Mouse (Mus musculus): ENCODE measurements around the gene Mrpl4. TPM values are rescaled to one million over a fixed set of nuclear protein-coding genes. Genes with fewer than 3 reads are reported as not detected.
A peak's percentile ranks its signal among the peaks of the same experiment; 100 is the strongest.

Mrpl4 gene
- polyA plus RNA-seq, 1 experiment from 2014 or later: 166 TPM

GRCm38 (mm10) chr9:21031896-21032351 is 29.4 kb downstream of the Mrpl4 start, which contains the start of gene Icam5:
TSS of gene Icam5 (plus strand) at chr9:21032073.
- peak within 1 kb of the TSS; percentile 95 for H3K4me2 ChIP-seq
- no peaks in the 10 kb centered on the region for H3K9me3 ChIP-seq (ENCODE audit: low read depth, low read length)
- H3K27ac ChIP-seq (ENCODE audit: low read depth): no peak within 1 kb of the TSS
- H3K36me3 ChIP-seq (ENCODE audit: insufficient read depth): peaks cover 9% of the 10 kb centered on the region; the same call in 1 of the 2 replicates
- no peak for ATAC-seq (ENCODE audit: insufficient read depth)
- WGBS: under 1% methylated on average over 35 of the region's 35 CpGs
- H3K27me3 ChIP-seq (ENCODE audit: insufficient read depth, low read length): peaks cover 64% of the 10 kb centered on the region
- H3K4me1 ChIP-seq (ENCODE audit: insufficient read depth): peaks cover 24% of the 10 kb centered on the region; the same call in 1 of the 2 replicates
- peak within 1 kb of the TSS; percentile 52 for H3K4me3 ChIP-seq (ENCODE audit: low read depth, low read length)
- peak within 1 kb of the TSS; percentile 51 for H3K9ac ChIP-seq
- no peak for DNase-seq
- TF ChIP-seq CTCF (IDR thresholded peaks at IDR 0.05; ENCODE audit: low read depth): no peak

- TF ChIP-seq CTCF (IDR thresholded peaks at IDR 0.05; ENCODE audit: low read depth): no peak
- H3K4me3 ChIP-seq (ENCODE audit: low read depth, low read length): peak overlapping the region; percentile 52
- H3K4me1 ChIP-seq (ENCODE audit: insufficient read depth): peaks cover 24% of the 10 kb centered on the region
- ATAC-seq (ENCODE audit: insufficient read depth) (no peak), DNase-seq (no peak)
- no peaks in the 10 kb centered on the region for H3K9me3 ChIP-seq (ENCODE audit: low read depth, low read length)
- no peak overlapping the region for H3K9ac ChIP-seq
- H3K27ac ChIP-seq (ENCODE audit: low read depth): no peak overlapping the region
- 2% methylated on average over 7 of the region's 7 CpGs for WGBS
- H3K4me2 ChIP-seq: peak overlapping the region; percentile 95
- 0 out of 2 replicates have a peak, but pooled peaks cover 8% of the 10 kb centered on the region for H3K36me3 ChIP-seq (ENCODE audit: insufficient read depth)
- H3K27me3 ChIP-seq (ENCODE audit: insufficient read depth, low read length): peaks cover 69% of the 10 kb centered on the region
These were observed 30.0 kb downstream of the Mrpl4 start for GRCm38 (mm10) chr9:21032491-21032890.

- peak; percentile 96 for DNase-seq
These were observed 30.6 kb downstream of the Mrpl4 start for GRCm38 (mm10) chr9:21033136-21033535.

GRCm38 (mm10) chr9:21034481-21035085 is 32.0 kb downstream of the Mrpl4 start:
- no peaks in the 10 kb centered on the region for H3K36me3 ChIP-seq (ENCODE audit: insufficient read depth)
- no peak overlapping the region for H3K4me3 ChIP-seq (ENCODE audit: low read depth, low read length)
- ATAC-seq (ENCODE audit: insufficient read depth): no peak
- TF ChIP-seq CTCF (IDR thresholded peaks at IDR 0.05; ENCODE audit: low read depth): no peak; the same call in 1 of the 2 replicates
- H3K4me1 ChIP-seq (ENCODE audit: insufficient read depth): peaks cover 24% of the 10 kb centered on the region
- no peaks in the 10 kb centered on the region for H3K9me3 ChIP-seq (ENCODE audit: low read depth, low read length)
- peaks cover 82% of the 10 kb centered on the region for H3K27me3 ChIP-seq (ENCODE audit: insufficient read depth, low read length)
- no peak overlapping the region for H3K4me2 ChIP-seq
- WGBS: 5% methylated on average over 17 of the region's 17 CpGs
- no peak overlapping the region for H3K27ac ChIP-seq (ENCODE audit: low read depth)
- H3K9ac ChIP-seq: no peak overlapping the region
- DNase-seq: no peak

More at GRCm38 (mm10) chr9:21033136-21033535, 30.6 kb downstream of the Mrpl4 start:
- peak; percentile 56 for ATAC-seq (ENCODE audit: insufficient read depth)
- H3K27me3 ChIP-seq (ENCODE audit: insufficient read depth, low read length): peaks cover 76% of the 10 kb centered on the region
- WGBS: under 1% methylated on average over 34 of the region's 34 CpGs
- peak overlapping the region; percentile 95 for H3K4me2 ChIP-seq
- H3K4me3 ChIP-seq (ENCODE audit: low read depth, low read length): peak overlapping the region; percentile 52
- H3K36me3 ChIP-seq (ENCODE audit: insufficient read depth): 0 out of 2 replicates have a peak, but pooled peaks cover 2% of the 10 kb centered on the region
- no peak for TF ChIP-seq CTCF (IDR thresholded peaks at IDR 0.05; ENCODE audit: low read depth)
- no peaks in the 10 kb centered on the region for H3K9me3 ChIP-seq (ENCODE audit: low read depth, low read length)
- no peak overlapping the region for H3K27ac ChIP-seq (ENCODE audit: low read depth)
- peaks cover 29% of the 10 kb centered on the region for H3K4me1 ChIP-seq (ENCODE audit: insufficient read depth)
- peak overlapping the region; percentile 51 for H3K9ac ChIP-seq

- H3K9me3 ChIP-seq (ENCODE audit: low read depth, low read length): no peaks in the 10 kb centered on the region
- ATAC-seq (ENCODE audit: insufficient read depth) (no peak), DNase-seq (no peak)
- H3K9ac ChIP-seq: no peak overlapping the region
- H3K4me2 ChIP-seq: no peak overlapping the region
- WGBS: 27% methylated on average over 9 of the region's 9 CpGs
- H3K36me3 ChIP-seq (ENCODE audit: insufficient read depth): no peaks in the 10 kb centered on the region
- peaks cover 18% of the 10 kb centered on the region for H3K4me1 ChIP-seq (ENCODE audit: insufficient read depth)
- no peak overlapping the region for H3K4me3 ChIP-seq (ENCODE audit: low read depth, low read length)
- no peak overlapping the region for H3K27ac ChIP-seq (ENCODE audit: low read depth)
- H3K27me3 ChIP-seq (ENCODE audit: insufficient read depth, low read length): peaks cover 76% of the 10 kb centered on the region
- TF ChIP-seq CTCF (IDR thresholded peaks at IDR 0.05; ENCODE audit: low read depth): no peak
These were observed 33.0 kb downstream of the Mrpl4 start for GRCm38 (mm10) chr9:21035586-21035985.

GRCm38 (mm10) chr9:21036161-21036560 is 33.6 kb downstream of the Mrpl4 start:
- Histone ChIP-seq H3K4me2 (no peak overlapping the region), H3K4me1 (ENCODE audit: insufficient read depth) (peaks cover 16% of the 10 kb centered on the region), H3K36me3 (ENCODE audit: insufficient read depth) (no peaks in the 10 kb centered on the region), H3K27me3 (ENCODE audit: insufficient read depth, low read length) (peaks cover 76% of the 10 kb centered on the region), H3K4me3 (ENCODE audit: low read depth, low read length) (no peak overlapping the region), H3K27ac (ENCODE audit: low read depth) (no peak overlapping the region), H3K9me3 (ENCODE audit: low read depth, low read length) (no peaks in the 10 kb centered on the region), H3K9ac (no peak overlapping the region)
- no peak for TF ChIP-seq CTCF (IDR thresholded peaks at IDR 0.05; ENCODE audit: low read depth)
- 9% methylated on average over 20 of the region's 20 CpGs for WGBS
- ATAC-seq (ENCODE audit: insufficient read depth) (no peak), DNase-seq (no peak)

- peaks cover 11% of the 10 kb centered on the region for H3K4me1 ChIP-seq (ENCODE audit: insufficient read depth)
- ATAC-seq (ENCODE audit: insufficient read depth): no peak
- 0 out of 2 replicates have a peak overlapping the region, but pooled peaks have one; percentile 16 for H3K4me2 ChIP-seq
- WGBS: 4% methylated on average over 22 of the region's 22 CpGs
- H3K27me3 ChIP-seq (ENCODE audit: insufficient read depth, low read length): peaks cover 74% of the 10 kb centered on the region
- H3K9ac ChIP-seq: no peak overlapping the region
- no peak for TF ChIP-seq CTCF (IDR thresholded peaks at IDR 0.05; ENCODE audit: low read depth)
- peak overlapping the region; percentile 32; the same call in 1 of the 2 replicates for H3K4me3 ChIP-seq (ENCODE audit: low read depth, low read length)
- DNase-seq: no peak
- H3K27ac ChIP-seq (ENCODE audit: low read depth): no peak overlapping the region
- no peaks in the 10 kb centered on the region for H3K9me3 ChIP-seq (ENCODE audit: low read depth, low read length)
- no peaks in the 10 kb centered on the region for H3K36me3 ChIP-seq (ENCODE audit: insufficient read depth)
These were observed 34.1 kb downstream of the Mrpl4 start for GRCm38 (mm10) chr9:21036666-21037065.
